Mouse (Mus musculus) ES-E14 (cell line): ENCODE results near the gene Clstn1.

Experiments used
- HCFC1 ChIP-seq: IDR thresholded peaks from 2 replicates; pipeline ENCODE4 v1.6.1; 2012; ENCODE audit warnings: low read length, inconsistent platforms, borderline replicate concordance; ENCODE audit not compliant: insufficient read depth
- MAFK ChIP-seq: IDR thresholded peaks from 2 replicates; pipeline ENCODE4 v1.6.1; 2014; ENCODE audit warnings: mild to moderate bottlenecking, low read depth, low read length, inconsistent platforms; ENCODE audit not compliant: insufficient read depth
- ZC3H11A ChIP-seq: IDR thresholded peaks from 2 replicates; pipeline ENCODE4 v1.6.1; 2012; ENCODE audit warnings: low read depth, mild to moderate bottlenecking, inconsistent platforms, low read length, borderline replicate concordance
- ZNF384 ChIP-seq: IDR thresholded peaks from 2 replicates; pipeline ENCODE4 v1.6.1; 2012; ENCODE audit warnings: low read depth, low read length, inconsistent platforms

- TF ChIP-seq ZNF384 (no peak), HCFC1 (no peak), ZC3H11A (no peak), MAFK (no peak)
Measured at GRCm38 (mm10) chr4:149604518-149604917, 18.2 kb downstream of the Clstn1 start.
